Mouse (Mus musculus): ENCODE measurements around the gene Ang4. TPM values are rescaled to one million over a fixed set of nuclear protein-coding genes. Genes with fewer than 3 reads are reported as not detected.

Gene Ang4
- not detected for total RNA-seq (2023)

DNA sequence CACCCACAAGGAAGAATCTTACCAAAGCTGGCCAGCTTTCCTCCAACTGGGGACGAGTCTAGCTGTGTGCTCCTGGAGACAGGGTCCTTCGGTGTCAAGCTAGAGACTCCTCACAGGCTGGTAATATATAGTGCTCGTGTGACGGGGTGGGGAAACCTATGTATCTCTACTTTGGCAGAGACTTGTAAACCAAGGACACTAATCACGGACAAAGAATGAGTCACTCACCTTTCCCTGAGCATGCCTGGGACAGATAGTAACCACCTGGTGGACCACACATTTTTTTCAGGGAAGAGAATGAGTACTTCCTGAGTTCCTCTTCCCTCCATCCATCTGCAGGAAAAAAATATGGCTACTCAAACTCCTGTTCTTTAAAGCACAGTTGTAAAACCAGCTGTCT is at the start of gene Ang4:
Gene Ang4, minus strand, starts transcription at position 101 of the 400 bp plus-strand sequence.

DNA sequence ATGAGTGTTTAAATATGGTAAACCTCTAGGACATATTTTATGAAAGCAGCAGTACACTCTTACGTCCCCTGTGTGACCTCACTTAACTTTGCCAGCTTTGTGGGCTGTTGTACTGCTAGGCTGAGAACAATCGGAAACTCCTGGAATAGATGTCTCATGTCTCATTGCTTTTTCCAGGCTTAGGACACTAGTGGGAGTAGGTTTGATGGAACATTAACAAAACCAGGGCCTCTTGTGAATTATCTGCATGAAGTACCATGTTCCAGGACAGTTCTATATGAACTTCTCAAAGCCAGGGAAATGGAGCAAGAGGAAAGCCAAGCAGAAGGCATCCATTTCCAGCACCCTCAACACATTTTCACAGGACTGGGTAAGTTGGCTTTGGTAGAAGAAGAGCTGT is 26.4 kb upstream of the Ang4 start, which contains the start of gene AY358078:
Gene AY358078, plus strand, starts transcription at position 301 of the 400 bp plus-strand sequence.

DNA sequence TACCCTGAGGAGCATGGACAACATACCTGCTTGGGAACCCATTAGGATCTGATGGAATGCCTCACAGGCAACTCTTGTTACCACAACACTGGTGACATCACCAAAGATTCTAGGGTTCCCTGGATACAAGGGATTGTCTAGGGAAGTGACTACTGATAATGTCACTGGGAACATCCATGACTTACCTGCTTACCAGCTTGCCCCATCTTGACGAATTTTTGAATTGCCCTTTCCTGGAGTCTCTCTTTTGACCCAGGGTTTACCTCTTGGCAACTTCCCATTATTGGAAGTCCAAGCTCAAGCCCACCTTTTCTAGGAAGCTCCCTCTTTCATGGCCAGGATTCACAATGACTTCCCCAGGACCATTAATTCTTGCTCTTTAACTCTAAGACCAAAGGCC is 56.3 kb downstream of the Ang4 start, which contains the start of gene Gm5800:
Gene Gm5800, minus strand, starts transcription at position 101 of the 400 bp plus-strand sequence.

Other genes with a start within 250 kb of the Ang4 start
- not detected for gene Gm5622, start 220.8 kb downstream of the Ang4 start, total RNA-seq (2023)
- not detected for gene Gm17175, start 199.5 kb downstream of the Ang4 start, total RNA-seq (2023)
- not detected for gene Gm17174, start 181.5 kb downstream of the Ang4 start, total RNA-seq (2023)
- gene Gm17078, start 162.3 kb downstream of the Ang4 start, total RNA-seq (2023) = not detected
- gene Gm4181, start 137.9 kb downstream of the Ang4 start, total RNA-seq (2023) = not detected
- gene Gm17079, start 78.1 kb downstream of the Ang4 start, total RNA-seq (2023) = not detected
- not detected for gene Gm5800, start 56.4 kb downstream of the Ang4 start, total RNA-seq (2023)
- gene AY358078, start 26.5 kb upstream of the Ang4 start, total RNA-seq (2023) = not detected
- gene Ear6, start 80.1 kb upstream of the Ang4 start, total RNA-seq (2023) = 10 to 100 TPM; 11.6 to 35.3 TPM
- gene Mettl17, start 111.3 kb upstream of the Ang4 start, total RNA-seq (2023) = 10 to 100 TPM; 10.7 to 12.1 TPM
- under 1 TPM; 0.15 to 0.28 TPM for gene Slc39a2, start 119.3 kb upstream of the Ang4 start, total RNA-seq (2023)
- gene Ndrg2, start 140.6 kb upstream of the Ang4 start, total RNA-seq (2023) = 1 to 10 TPM; 1.5 to 2.0 TPM
- not detected for gene Tppp2, start 144.8 kb upstream of the Ang4 start, total RNA-seq (2023)
- not detected for gene Rnase13, start 149.2 kb upstream of the Ang4 start, total RNA-seq (2023)
- gene Arhgef40, start 211.1 kb upstream of the Ang4 start, total RNA-seq (2023) = 10 to 100 TPM in 1 of 2 experiments, 1 to 10 TPM in 1; 7.1 to 11.2 TPM
- gene Tmem253, start 242.1 kb upstream of the Ang4 start, total RNA-seq (2023) = under 1 TPM in 1 of 2 experiments, not detected in 1; 0.66 TPM
- gene Zfp219, start 247.1 kb upstream of the Ang4 start, total RNA-seq (2023) = 10 to 100 TPM; 11.5 to 12.5 TPM